Mouse (Mus musculus): ENCODE data around the gene Tmem87a. TPM values are rescaled to one million over a fixed set of nuclear protein-coding genes. Genes with fewer than 3 reads are reported as not detected.

Gene Tmem87a
- total RNA-seq (2021), result 10 to 100 TPM; 16.3 to 17.5 TPM

GRCm38 (mm10) chr2:120403986-120404822 is at the start of gene Tmem87a:
Tmem87a (minus strand) TSS chr2:120404113.
- intact Hi-C loops (cut with DNase I), result loop anchor here (5.0 kb wide), 2 partner anchors 52 to 328 kb away; partner anchors contain the start of gene Vps39
- peak; percentile 93 for DNase-seq (ENCODE audit: low spot score)

- intact Hi-C loops (cut with DNase I), result no loop called here
- no peak for DNase-seq (ENCODE audit: low spot score)
These were observed 48.7 kb upstream of the Tmem87a start for GRCm38 (mm10) chr2:120452600-120452999.

- intact Hi-C loops (cut with DNase I), result no loop called here
- no peak for DNase-seq (ENCODE audit: low spot score)
These were observed 46.8 kb upstream of the Tmem87a start for GRCm38 (mm10) chr2:120450724-120451123.

- no peak for DNase-seq (ENCODE audit: low spot score)
- intact Hi-C loops (cut with DNase I), result no loop called here
These were observed 43.4 kb upstream of the Tmem87a start for GRCm38 (mm10) chr2:120447306-120447705.

- no peak for DNase-seq (ENCODE audit: low spot score)
- intact Hi-C loops (cut with DNase I), result no loop called here
These were observed 42.5 kb upstream of the Tmem87a start for GRCm38 (mm10) chr2:120446373-120446772.

- intact Hi-C loops (cut with DNase I), result no loop called here
- no peak for DNase-seq (ENCODE audit: low spot score)
These were observed 40.6 kb upstream of the Tmem87a start for GRCm38 (mm10) chr2:120444486-120444885.

GRCm38 (mm10) chr2:120424386-120424785 is 20.5 kb upstream of the Tmem87a start:
- intact Hi-C loops (cut with DNase I), result no loop called here
- DNase-seq (ENCODE audit: low spot score), result no peak

- intact Hi-C loops (cut with DNase I), result no loop called here
- DNase-seq (ENCODE audit: low spot score), result no peak
These were observed 11.0 kb upstream of the Tmem87a start for GRCm38 (mm10) chr2:120414738-120415414.

- no peak for DNase-seq (ENCODE audit: low spot score)
- intact Hi-C loops (cut with DNase I), result no loop called here
These were observed 10.2 kb upstream of the Tmem87a start for GRCm38 (mm10) chr2:120414113-120414512.

GRCm38 (mm10) chr2:120411096-120411628 is 7.2 kb upstream of the Tmem87a start:
- intact Hi-C loops (cut with DNase I), result no loop called here
- DNase-seq (ENCODE audit: low spot score), result no peak

GRCm38 (mm10) chr2:120404823-120405765 is 1.2 kb upstream of the Tmem87a start:
- intact Hi-C loops (cut with DNase I), result loop anchor here (5.0 kb wide), 2 partner anchors 53 to 327 kb away; partner anchors contain the start of gene Vps39
- no peak for DNase-seq (ENCODE audit: low spot score)

GRCm38 (mm10) chr2:120403653-120403985 is 294 bp downstream of the Tmem87a start, which contains the start of gene Ganc:
Ganc (plus strand) TSS chr2:120403896.
- no peak for DNase-seq (ENCODE audit: low spot score)
- intact Hi-C loops (cut with DNase I), result loop anchor here (5.0 kb wide), 2 partner anchors 51 to 329 kb away; partner anchors contain the start of gene Vps39

GRCm38 (mm10) chr2:120402813-120403212 is 1.1 kb downstream of the Tmem87a start:
- intact Hi-C loops (cut with DNase I), result loop anchor here (5.0 kb wide), 2 partner anchors 51 to 329 kb away; partner anchors contain the start of gene Vps39
- DNase-seq (ENCODE audit: low spot score), result no peak

- DNase-seq (ENCODE audit: low spot score), result no peak
- intact Hi-C loops (cut with DNase I), result no loop called here
These were observed 6.0 kb downstream of the Tmem87a start for GRCm38 (mm10) chr2:120397951-120398350.

- intact Hi-C loops (cut with DNase I), result no loop called here
- DNase-seq (ENCODE audit: low spot score), result no peak
These were observed 11.5 kb downstream of the Tmem87a start for GRCm38 (mm10) chr2:120392406-120392805.

GRCm38 (mm10) chr2:120390934-120391333 is 13.0 kb downstream of the Tmem87a start:
- no peak for DNase-seq (ENCODE audit: low spot score)
- intact Hi-C loops (cut with DNase I), result no loop called here

- no peak for DNase-seq (ENCODE audit: low spot score)
- intact Hi-C loops (cut with DNase I), result no loop called here
These were observed 14.5 kb downstream of the Tmem87a start for GRCm38 (mm10) chr2:120389376-120389775.

- DNase-seq (ENCODE audit: low spot score), result no peak
These were observed 16.6 kb downstream of the Tmem87a start for GRCm38 (mm10) chr2:120387291-120387690.

GRCm38 (mm10) chr2:120386264-120386663 is 17.6 kb downstream of the Tmem87a start:
- intact Hi-C loops (cut with DNase I), result no loop called here
- no peak for DNase-seq (ENCODE audit: low spot score)

More at GRCm38 (mm10) chr2:120387291-120387690, 16.6 kb downstream of the Tmem87a start:
- intact Hi-C loops (cut with DNase I), result no loop called here

- no peak for DNase-seq (ENCODE audit: low spot score)
- intact Hi-C loops (cut with DNase I), result no loop called here
These were observed 30.1 kb downstream of the Tmem87a start for GRCm38 (mm10) chr2:120373858-120374257.
